Mouse (Mus musculus) embryonic facial prominence, embryonic 14.5 days (tissue): ENCODE results near the gene Gm15217. TPM values are rescaled to one million over a fixed set of nuclear protein-coding genes. Genes with fewer than 3 reads are reported as not detected.

ENCODE experiments used
- ATAC-seq: fragments of 200-750 bp; cut with Nextera tagmentation; 2 replicates; pipeline ENCODE4 v1.8.0; 2017; ENCODE audit warnings: low read depth, moderate number of reproducible peaks, moderate TSS enrichment
- DNase-seq: peaks from one replicate; pipeline ENCODE4 v3.0.0-alpha.2; 2015; ENCODE audit warnings: low spot score
- H3K27ac ChIP-seq: fragments of 300-500 bp; sonication (generic); replicated peaks from 2 replicates; pipeline ENCODE4 v1.5.1; 2014; ENCODE audit warnings: low read depth, mild to moderate bottlenecking, low read length, moderate library complexity
- H3K27me3 ChIP-seq: fragments of 300-500 bp; sonication (generic); replicated peaks from 2 replicates; pipeline ENCODE4 v1.6.1; 2014; ENCODE audit warnings: low read length; ENCODE audit not compliant: control insufficient read depth, insufficient read depth
- H3K36me3 ChIP-seq: fragments of 300-500 bp; sonication (generic); 2 replicates; pipeline ENCODE4 v1.6.1; 2014; ENCODE audit warnings: low read length, mixed read lengths; ENCODE audit not compliant: control insufficient read depth, insufficient read depth
- H3K4me1 ChIP-seq: fragments of 300-500 bp; sonication (generic); 2 replicates; pipeline ENCODE4 v1.6.1; 2014; ENCODE audit warnings: antibody characterized with exemption, low read length; ENCODE audit not compliant: control insufficient read depth, insufficient read depth
- H3K4me2 ChIP-seq: fragments of 300-500 bp; sonication (generic); 2 replicates; pipeline ENCODE4 v1.6.1; 2014; ENCODE audit warnings: low read depth, mild to moderate bottlenecking, low read length, moderate library complexity, mixed read lengths
- H3K4me3 ChIP-seq: fragments of 300-500 bp; sonication (generic); 2 replicates; pipeline ENCODE4 v1.5.1; 2014; ENCODE audit warnings: low read depth, mild to moderate bottlenecking, low read length
- H3K9ac ChIP-seq: fragments of 300-500 bp; sonication (generic); 2 replicates; pipeline ENCODE4 v1.6.1; 2014; ENCODE audit warnings: low read depth, mild to moderate bottlenecking, low read length, moderate library complexity, mixed read lengths
- H3K9me3 ChIP-seq: fragments of 300-500 bp; sonication (generic); 2 replicates; pipeline ENCODE4 v1.6.1; 2016; ENCODE audit warnings: low read length; ENCODE audit not compliant: control insufficient read depth
- WGBS: fragments of 180-500 bp; shearing (Covaris S2); extraction: QIAGEN DNeasy Blood & Tissue Kit; methylation state at CpG from one replicate; pipeline ENCODE4 v1.1.7; 2014; 5-methylcytosine and 5-hydroxymethylcytosine counted together
- polyA plus RNA-seq: library from polyadenylated mRNA; unstranded; fragments of >200 nt; fragmentation: Nextera tagmentation; extraction: Ambion mirVana; gene quantifications from 2 replicates; pipeline ENCODE4 v1.2.1, GENCODE M21; 2014

The Gm15217 gene
- polyA plus RNA-seq = not detected in 2 replicates

- H3K27ac ChIP-seq = peak within 1 kb of the TSS; percentile 70
- whole genome bisulfite sequencing = 80% methylated on average over 12 of the region's 12 CpGs
- H3K4me2 ChIP-seq = peak within 1 kb of the TSS; percentile 70
- H3K4me1 ChIP-seq = peaks cover 26% of the 10 kb centered on the region
- ATAC-seq (no peak), DNase-seq (no peak)
- H3K9ac ChIP-seq = peak within 1 kb of the TSS; percentile 41; the same call in 1 of the 2 replicates
- no peaks in the 10 kb centered on the region for H3K9me3 ChIP-seq
- H3K27me3 ChIP-seq = no peaks in the 10 kb centered on the region
- peak within 1 kb of the TSS; percentile 28 for H3K4me3 ChIP-seq
- peaks cover 19% of the 10 kb centered on the region for H3K36me3 ChIP-seq
Measured at GRCm38 (mm10) chr14:46379285-46379684, at the start of gene Gm15217. Gm15217 (plus strand) TSS chr14:46379414.

GRCm38 (mm10) chr14:46333421-46334237 is 45.6 kb upstream of the Gm15217 start:
- H3K9ac ChIP-seq = no peak overlapping the region
- no peaks in the 10 kb centered on the region for H3K27me3 ChIP-seq
- H3K4me3 ChIP-seq = no peak overlapping the region
- ATAC-seq (no peak), DNase-seq (peak; percentile 11)
- no peak overlapping the region for H3K4me2 ChIP-seq
- H3K27ac ChIP-seq = peak overlapping the region; percentile 48; the same call in 1 of the 2 replicates
- H3K4me1 ChIP-seq = 0 out of 2 replicates have a peak, but pooled peaks cover 3% of the 10 kb centered on the region
- H3K36me3 ChIP-seq = no peaks in the 10 kb centered on the region
- 76% methylated on average over 8 of the region's 8 CpGs for WGBS
- H3K9me3 ChIP-seq = no peaks in the 10 kb centered on the region

GRCm38 (mm10) chr14:46338801-46339200 is 40.4 kb upstream of the Gm15217 start:
- H3K4me1 ChIP-seq = 0 out of 2 replicates have a peak, but pooled peaks cover under 1% of the 10 kb centered on the region
- H3K4me2 ChIP-seq = no peak overlapping the region
- no peak overlapping the region for H3K27ac ChIP-seq
- no peaks in the 10 kb centered on the region for H3K27me3 ChIP-seq
- 79% methylated on average over 11 of the region's 11 CpGs for WGBS
- DNase-seq = no peak
- no peak overlapping the region for H3K4me3 ChIP-seq
- no peaks in the 10 kb centered on the region for H3K36me3 ChIP-seq
- H3K9ac ChIP-seq = no peak overlapping the region
- ATAC-seq = no peak
- no peaks in the 10 kb centered on the region for H3K9me3 ChIP-seq

- peaks cover 12% of the 10 kb centered on the region; the same call in 1 of the 2 replicates for H3K9me3 ChIP-seq
- H3K4me2 ChIP-seq = no peak overlapping the region
- H3K4me3 ChIP-seq = no peak overlapping the region
- ATAC-seq (no peak), DNase-seq (no peak)
- no peak overlapping the region for H3K27ac ChIP-seq
- no peaks in the 10 kb centered on the region for H3K27me3 ChIP-seq
- no peak overlapping the region for H3K9ac ChIP-seq
- H3K36me3 ChIP-seq = no peaks in the 10 kb centered on the region
- no peaks in the 10 kb centered on the region for H3K4me1 ChIP-seq
Measured at GRCm38 (mm10) chr14:46344750-46345149, 34.5 kb upstream of the Gm15217 start.

- no peaks in the 10 kb centered on the region for H3K36me3 ChIP-seq
- DNase-seq = no peak
- WGBS = 61% methylated on average over 7 of the region's 7 CpGs
- H3K27me3 ChIP-seq = no peaks in the 10 kb centered on the region
- no peak overlapping the region for H3K9ac ChIP-seq
- no peaks in the 10 kb centered on the region for H3K4me1 ChIP-seq
- no peak overlapping the region for H3K4me2 ChIP-seq
- ATAC-seq = no peak
- no peak overlapping the region for H3K27ac ChIP-seq
- no peak overlapping the region for H3K4me3 ChIP-seq
- H3K9me3 ChIP-seq = no peaks in the 10 kb centered on the region
Measured at GRCm38 (mm10) chr14:46357286-46357685, 21.9 kb upstream of the Gm15217 start.

GRCm38 (mm10) chr14:46357696-46358095 is 21.5 kb upstream of the Gm15217 start:
- Histone ChIP-seq H3K36me3 (no peaks in the 10 kb centered on the region), H3K9ac (no peak overlapping the region), H3K27ac (no peak overlapping the region), H3K4me3 (no peak overlapping the region), H3K4me2 (no peak overlapping the region), H3K4me1 (no peaks in the 10 kb centered on the region), H3K9me3 (no peaks in the 10 kb centered on the region), H3K27me3 (no peaks in the 10 kb centered on the region)
- ATAC-seq = no peak
- WGBS = 57% methylated on average over 8 of the region's 8 CpGs
- DNase-seq = no peak

- 33% methylated on average over 10 of the region's 10 CpGs for WGBS
- ATAC-seq (no peak), DNase-seq (no peak)
- H3K4me3 ChIP-seq = no peak overlapping the region
- H3K4me2 ChIP-seq = no peak overlapping the region
- H3K36me3 ChIP-seq = no peaks in the 10 kb centered on the region
- no peaks in the 10 kb centered on the region for H3K4me1 ChIP-seq
- no peak overlapping the region for H3K9ac ChIP-seq
- H3K27ac ChIP-seq = no peak overlapping the region
- H3K9me3 ChIP-seq = no peaks in the 10 kb centered on the region
- H3K27me3 ChIP-seq = no peaks in the 10 kb centered on the region
Measured at GRCm38 (mm10) chr14:46363209-46363608, 16.0 kb upstream of the Gm15217 start.

GRCm38 (mm10) chr14:46372452-46372851 is 6.8 kb upstream of the Gm15217 start:
- H3K9ac ChIP-seq = no peak overlapping the region
- DNase-seq (no peak), ATAC-seq (no peak)
- H3K27me3 ChIP-seq = no peaks in the 10 kb centered on the region
- H3K4me3 ChIP-seq = no peak overlapping the region
- H3K27ac ChIP-seq = no peak overlapping the region
- no peaks in the 10 kb centered on the region for H3K9me3 ChIP-seq
- H3K4me2 ChIP-seq = no peak overlapping the region
- H3K36me3 ChIP-seq = no peaks in the 10 kb centered on the region
- H3K4me1 ChIP-seq = no peaks in the 10 kb centered on the region
- 28% methylated on average over 9 of the region's 9 CpGs for WGBS

GRCm38 (mm10) chr14:46375796-46376195 is 3.4 kb upstream of the Gm15217 start:
- Histone ChIP-seq H3K36me3 (no peaks in the 10 kb centered on the region), H3K4me1 (peaks cover 8% of the 10 kb centered on the region), H3K9me3 (no peaks in the 10 kb centered on the region), H3K9ac (no peak overlapping the region), H3K4me3 (no peak overlapping the region), H3K4me2 (no peak overlapping the region), H3K27ac (no peak overlapping the region), H3K27me3 (no peaks in the 10 kb centered on the region)
- ATAC-seq (no peak), DNase-seq (no peak)
- WGBS = 81% methylated on average over 5 of the region's 5 CpGs
